Mouse (Mus musculus) layer of hippocampus, adult 18-20 months (tissue): ENCODE measurements around the gene Olfr466. TPM values are rescaled to one million over a fixed set of nuclear protein-coding genes. Genes with fewer than 3 reads are reported as not detected.
A peak's percentile ranks its signal among the peaks of the same experiment; 100 is the strongest.

Experiments
- DNase-seq, 2 experiments: peaks; one replicate each; pipeline ENCODE4 v3.0.0; 2022; ENCODE audit warnings: low spot score in 2 of 2
- long read RNA-seq: library from polyadenylated mRNA; stranded (forward); transcript quantifications from one replicate; pipeline ENCODE4 v2.0.0, GENCODE M21; 2021
- total RNA-seq, 2 experiments: library from RNA; stranded (reverse); gene quantifications; 2 replicates each; pipeline ENCODE4 v1.2.3; 2021

Gene Olfr466
- not detected for total RNA-seq
- long read RNA-seq, result 0 reads

DNA sequence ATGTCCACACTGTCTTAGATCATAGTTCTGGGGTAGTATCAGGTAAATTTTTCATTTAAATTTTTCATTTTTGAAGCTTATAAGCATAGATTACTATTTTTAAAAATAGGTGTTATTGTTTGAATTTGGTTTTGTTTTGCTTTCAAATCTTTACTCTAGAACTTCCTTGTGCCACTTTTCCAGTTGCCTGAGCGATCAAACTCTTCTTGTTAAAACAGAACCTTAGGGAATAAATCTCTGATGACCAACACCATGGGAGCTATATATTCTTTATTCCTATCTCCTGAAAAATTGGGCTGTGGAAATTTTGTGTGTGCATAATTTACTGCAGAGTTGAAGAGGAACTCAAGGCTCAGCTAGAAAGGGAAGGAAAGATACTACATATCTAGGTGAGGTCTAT, at the start of gene Olfr466:
Gene Olfr466, plus strand, starts transcription at position 301 of the 400 bp plus-strand sequence.
- no peak for DNase-seq

- no peak for DNase-seq
Measured at GRCm38 (mm10) chr13:65100678-65101077, 49.4 kb upstream of the Olfr466 start.

DNA sequence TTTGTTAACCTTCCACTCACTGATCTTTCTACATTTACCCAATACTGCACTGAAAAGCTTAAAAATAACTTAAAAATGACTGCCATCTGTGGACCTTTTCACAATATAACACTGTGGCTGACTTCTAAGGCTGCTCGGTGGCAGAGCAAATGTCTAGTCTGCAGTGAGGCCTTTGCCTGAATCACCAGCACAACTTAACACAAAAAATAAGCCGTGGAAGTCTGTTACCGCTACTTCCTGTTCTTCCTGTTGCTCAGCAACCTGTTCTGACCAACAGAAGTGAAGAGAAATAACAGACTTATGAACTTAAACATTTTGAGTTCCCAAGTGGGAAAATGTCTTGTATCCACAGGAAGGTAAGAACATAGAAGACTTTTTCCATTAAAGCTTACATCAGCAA, 48.8 kb upstream of the Olfr466 start:
- peak in 1 of 2 experiments; percentile 25 for DNase-seq

GRCm38 (mm10) chr13:65111961-65112360, 38.1 kb upstream of the Olfr466 start:
- DNase-seq, result no peak

DNA sequence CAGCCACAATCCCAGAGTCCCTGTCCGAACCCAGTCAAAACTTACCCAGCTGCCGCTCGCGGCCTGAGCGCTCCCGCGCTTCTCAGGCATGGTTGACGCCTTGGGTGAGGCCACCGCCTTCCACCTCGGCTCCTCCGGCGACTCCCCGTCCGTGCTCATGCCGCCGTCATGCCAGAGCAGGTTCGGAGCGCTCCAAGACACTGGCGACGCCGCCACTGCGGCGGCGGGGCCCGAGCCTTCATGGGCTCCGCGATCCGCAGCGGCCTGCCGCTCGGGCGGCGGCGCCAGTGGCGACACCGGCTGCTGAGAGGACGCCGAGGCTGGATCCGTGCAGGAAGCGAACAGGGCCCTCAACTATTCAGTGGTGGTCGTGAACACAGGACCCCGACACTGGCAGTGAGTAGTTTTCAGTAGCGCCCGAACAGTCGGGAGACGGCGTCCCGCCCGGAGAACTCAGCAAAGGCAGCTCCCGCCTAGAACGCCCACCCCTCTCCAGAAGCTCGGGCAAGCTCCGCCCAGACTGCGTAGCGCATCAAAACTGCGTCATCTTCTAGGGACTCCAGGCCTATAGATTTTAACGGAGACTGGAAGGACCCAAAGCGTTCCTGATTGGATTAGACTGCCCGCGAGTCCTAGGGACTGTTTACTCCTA, 37.5 kb upstream of the Olfr466 start, which contains the start of gene Mfsd14b:
Gene Mfsd14b, minus strand, starts transcription at position 517 of the 652 bp plus-strand sequence.
- peak; percentile 95 to 96 for DNase-seq

GRCm38 (mm10) chr13:65113239-65113638, 36.8 kb upstream of the Olfr466 start:
- DNase-seq, result no peak

DNA sequence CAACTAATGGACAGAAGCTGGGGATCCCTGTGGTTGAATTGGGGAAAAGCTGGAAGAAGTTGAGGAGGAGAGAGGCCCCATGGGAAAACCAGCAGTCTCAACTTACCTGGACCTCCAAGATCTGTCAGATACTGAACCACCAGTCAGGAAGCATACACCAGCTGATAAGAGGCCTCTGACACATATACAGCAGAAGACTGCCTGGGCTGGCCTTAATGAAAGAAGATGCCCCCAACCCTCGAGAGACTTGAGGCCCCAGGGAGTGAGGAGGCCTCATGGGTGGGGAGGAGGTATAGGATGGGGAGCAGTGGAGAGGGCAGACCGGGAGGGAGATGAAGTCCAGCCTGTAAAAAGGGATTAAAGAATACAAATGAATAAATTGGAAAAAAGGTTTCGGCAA, 29.1 kb upstream of the Olfr466 start:
- DNase-seq, result no peak

DNA sequence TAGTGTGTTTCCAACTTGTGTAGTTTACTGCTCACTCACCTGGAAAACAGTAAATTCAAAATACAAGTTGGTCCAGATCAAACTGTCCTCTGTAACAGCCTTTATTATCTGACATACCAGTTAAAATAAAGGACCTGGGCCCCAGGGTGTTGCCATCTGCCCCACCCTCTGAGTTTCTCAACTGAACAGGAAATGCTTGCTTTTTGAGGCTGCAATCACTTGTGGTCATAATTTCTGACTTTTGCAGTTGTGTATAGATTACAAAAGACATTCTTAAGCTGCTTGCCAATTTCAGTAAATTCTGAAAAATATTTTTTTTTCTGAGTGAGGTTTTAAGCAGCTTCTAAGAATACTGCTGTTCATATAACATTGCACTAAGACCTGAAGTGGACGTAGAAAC, 27.9 kb upstream of the Olfr466 start:
- DNase-seq, result no peak

DNA sequence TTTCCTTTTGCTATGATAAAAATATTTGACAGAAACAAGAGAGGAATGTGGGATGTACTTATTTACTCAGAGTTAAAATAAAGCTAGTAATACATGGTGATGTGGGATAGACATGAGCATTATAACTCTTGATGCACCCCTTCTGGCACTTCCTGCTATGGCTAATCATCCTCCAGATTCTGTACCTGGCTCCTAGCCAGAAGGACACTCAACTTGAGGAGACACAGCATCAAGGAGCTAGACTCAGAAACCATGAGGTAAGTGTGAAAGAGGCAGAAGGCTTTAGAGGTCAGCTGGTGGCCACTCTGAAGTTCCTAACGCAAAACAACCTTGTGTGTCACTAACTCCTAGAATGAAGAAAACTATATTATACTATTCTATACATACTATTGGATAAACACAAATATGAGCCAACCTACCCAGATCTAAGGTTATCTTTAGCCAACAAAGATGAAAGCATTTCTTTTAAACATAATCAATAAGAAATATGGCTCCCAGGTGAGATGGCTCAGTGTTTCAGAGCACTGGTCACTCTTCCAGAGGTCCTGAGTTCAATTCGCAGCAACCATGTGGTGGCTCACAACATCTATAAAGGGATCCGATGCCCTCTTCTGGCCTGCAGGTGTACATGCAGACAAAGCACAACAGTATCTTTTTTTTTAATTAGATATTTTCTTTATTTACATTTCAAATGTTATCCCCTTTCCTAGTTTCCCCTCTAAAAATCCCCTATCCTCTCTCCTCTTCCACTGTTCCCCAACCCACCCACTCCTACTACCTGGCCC, 22.8 kb upstream of the Olfr466 start:
- DNase-seq, result no peak

DNA sequence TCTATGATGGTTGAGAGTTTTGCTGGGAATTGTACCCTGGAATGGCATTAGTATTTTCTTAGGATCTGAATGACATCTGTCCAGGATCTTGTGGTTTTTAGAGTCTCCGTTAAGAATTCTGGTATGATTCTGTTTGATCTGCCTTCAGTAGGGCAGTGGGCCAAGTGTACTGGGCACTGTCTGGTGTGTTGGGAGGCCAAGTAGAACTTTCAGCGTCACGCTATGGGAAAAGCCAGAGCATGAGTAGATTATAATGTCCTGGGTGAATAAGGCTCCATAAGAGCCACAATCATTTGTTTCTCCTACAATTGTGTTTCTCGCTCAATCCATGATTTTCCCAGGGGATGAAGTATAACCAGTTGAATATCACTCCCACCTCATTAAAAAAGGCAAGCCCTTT, 12.3 kb upstream of the Olfr466 start, which contains the start of gene Olfr465-ps1:
Gene Olfr465-ps1, plus strand, starts transcription at position 301 of the 400 bp plus-strand sequence.
- DNase-seq, result no peak

DNA sequence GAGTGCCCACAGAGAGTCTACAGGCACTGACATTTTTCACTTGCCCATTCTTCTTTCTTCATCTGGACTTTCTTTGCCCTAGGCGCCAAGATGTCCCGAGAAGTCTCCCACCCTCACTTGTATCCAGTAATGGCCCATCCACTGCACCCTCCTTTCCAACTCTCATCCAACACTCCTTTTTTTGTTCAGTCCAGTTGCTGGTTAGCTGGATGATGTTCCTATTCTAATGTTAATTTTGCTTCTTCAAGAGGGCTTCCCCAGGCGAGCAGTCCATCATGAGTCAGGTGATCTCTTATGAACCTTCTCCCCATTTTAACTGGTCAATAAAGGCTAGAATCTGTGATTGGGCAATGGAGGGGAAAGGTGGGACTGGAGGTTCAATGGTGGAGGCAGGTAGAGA, 24.1 kb downstream of the Olfr466 start:
- no peak for DNase-seq

DNA sequence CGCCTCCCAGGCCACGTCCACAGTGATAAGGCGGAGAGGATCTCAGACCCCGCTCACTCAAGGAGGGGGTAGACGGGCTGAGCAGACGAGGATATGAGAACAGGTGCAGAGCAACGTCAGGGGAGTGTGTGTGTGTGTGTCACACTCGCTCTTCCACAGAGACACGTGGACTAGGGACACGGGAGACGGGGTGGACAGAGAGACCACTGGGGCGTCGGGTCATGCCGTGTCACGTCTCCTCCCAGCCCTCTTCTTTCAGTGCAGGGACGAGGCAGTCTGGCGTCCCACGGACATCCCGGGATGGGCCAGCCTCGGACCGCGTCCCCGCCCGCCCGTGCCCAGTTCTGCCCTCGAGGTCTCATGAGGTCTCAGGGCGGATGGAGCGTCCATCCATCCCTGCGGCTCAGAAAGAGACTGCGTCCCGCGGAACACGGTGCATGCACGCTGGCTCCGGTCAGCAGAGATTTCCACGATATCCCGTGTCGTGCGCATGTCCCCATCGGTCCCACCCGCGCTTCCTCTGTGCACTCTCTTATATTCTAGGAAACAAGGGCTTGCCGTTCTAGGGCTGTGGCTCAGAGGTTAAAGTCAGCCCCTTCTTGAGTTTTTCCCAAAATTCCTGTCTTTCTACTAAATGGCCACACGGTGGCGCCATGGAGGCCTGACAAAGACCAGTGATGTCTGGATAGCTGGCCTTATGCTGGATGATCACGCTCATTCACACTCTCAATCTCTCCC, 25.9 kb downstream of the Olfr466 start:
- peak in 1 of 2 experiments; percentile 42 for DNase-seq

- no peak for DNase-seq
Measured at GRCm38 (mm10) chr13:65176472-65177091, 26.5 kb downstream of the Olfr466 start.

GRCm38 (mm10) chr13:65200667-65201066, 50.6 kb downstream of the Olfr466 start:
- no peak for DNase-seq

Other genes starting within 250 kb of the Olfr466 start
- 1 to 10 TPM; 2.2 to 2.4 TPM for gene Cntnap3, start 246.3 kb upstream of the Olfr466 start, total RNA-seq
- not detected for gene Spata31, start 232.8 kb upstream of the Olfr466 start, total RNA-seq
- gene Spata31d1c, start 117.2 kb upstream of the Olfr466 start, total RNA-seq, result not detected
- gene Prss47, start 97.5 kb upstream of the Olfr466 start, total RNA-seq, result not detected
- gene Mfsd14b, start 37.3 kb upstream of the Olfr466 start, total RNA-seq, result 10 to 100 TPM; 44.0 to 44.2 TPM
- gene Olfr465-ps1, start 12.2 kb upstream of the Olfr466 start, total RNA-seq, result not detected
- gene Nlrp4f, start 55.7 kb downstream of the Olfr466 start, total RNA-seq, result under 1 TPM in 1 of 2 experiments, not detected in 1; 0.45 TPM
- gene Gm10775, start 109.3 kb downstream of the Olfr466 start, total RNA-seq, result under 1 TPM in 1 of 2 experiments, not detected in 1; 0.27 TPM
- 10 to 100 TPM; 65.3 to 66.1 TPM for gene Zfp369, start 128.6 kb downstream of the Olfr466 start, total RNA-seq